Mouse (Mus musculus): ENCODE measurements around the gene Micall1.

- no peak for TF ChIP-seq GATA1 (IDR thresholded peaks at IDR 0.05; ENCODE audit: borderline replicate concordance, low read length)
- no peak for TF ChIP-seq FLI1 (IDR thresholded peaks at IDR 0.05; ENCODE audit: low read length)
Measured at GRCm38 (mm10) chr15:79066276-79066675, 42.4 kb upstream of the Micall1 start.
